Mouse (Mus musculus): ENCODE measurements around the gene Wnt10b.

The Wnt10b gene

DNA sequence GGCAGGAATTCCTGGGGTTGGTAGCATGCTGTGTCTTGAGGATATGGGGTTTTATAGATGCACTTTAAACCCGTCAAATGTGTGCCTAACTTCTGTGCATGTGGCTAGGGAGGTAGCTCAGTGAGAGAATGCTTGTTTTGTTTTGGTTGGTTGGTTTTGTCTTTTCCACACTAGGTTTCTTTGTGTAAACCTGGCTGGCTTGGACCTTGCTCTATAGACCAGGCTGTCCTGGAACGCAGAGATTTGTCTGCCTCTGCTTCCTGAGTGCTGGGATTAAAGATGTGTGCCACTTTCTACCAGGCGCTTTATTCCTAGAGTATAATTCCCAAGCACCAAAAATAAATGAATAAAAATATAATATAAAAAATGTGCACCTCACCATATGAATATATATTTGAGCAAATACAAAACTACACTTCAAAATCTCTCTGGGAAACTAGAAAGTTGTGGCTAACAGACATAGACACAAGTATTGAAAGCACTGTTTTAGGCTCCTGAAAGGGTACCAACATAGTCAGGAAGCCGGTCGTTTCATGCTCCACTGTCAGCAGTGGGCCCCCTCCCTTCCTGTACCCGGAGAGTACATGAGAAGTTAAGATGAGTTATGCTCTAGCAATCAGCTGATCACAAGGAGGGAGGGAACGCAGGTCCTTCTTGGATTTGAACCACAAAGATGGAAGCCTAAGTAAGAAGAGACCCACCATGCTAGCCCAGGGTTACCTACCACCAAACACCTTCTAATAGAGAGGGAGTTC is 48.0 kb downstream of the Wnt10b start:
- DNase-seq = peak; percentile 35 to 44

GRCm38 (mm10) chr15:98728366-98728765 is 49.6 kb downstream of the Wnt10b start:
- DNase-seq = peak; percentile 58 to 74

- DNase-seq = peak; percentile 84
Measured at GRCm38 (mm10) chr15:98727443-98728321, 50.3 kb downstream of the Wnt10b start, which contains the start of gene Fkbp11. Fkbp11 (minus strand) TSS chr15:98728198.

- no peak for DNase-seq
Measured at GRCm38 (mm10) chr15:98726746-98727145, 51.2 kb downstream of the Wnt10b start.

GRCm38 (mm10) chr15:98726079-98726478 is 51.9 kb downstream of the Wnt10b start:
- DNase-seq = peak; percentile 31 to 43

DNA sequence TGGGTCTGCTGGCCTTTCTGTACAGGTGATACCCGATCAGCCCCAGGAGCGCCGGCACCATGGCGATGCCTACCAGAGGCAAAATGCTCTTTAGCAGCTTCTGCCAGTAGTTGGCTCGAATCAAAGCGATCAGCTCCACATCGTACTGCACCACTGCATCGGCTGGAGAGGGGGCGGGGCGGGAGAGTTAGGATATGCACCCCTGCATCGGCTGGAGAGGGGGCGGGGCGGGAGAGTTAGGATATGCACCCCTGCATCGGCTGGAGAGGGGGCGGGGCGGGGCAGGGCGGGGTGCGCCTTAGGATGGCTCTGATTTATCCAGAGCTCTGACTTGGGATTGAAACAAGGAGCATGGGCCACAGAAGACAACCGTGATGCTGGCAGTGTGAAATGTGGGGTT is 53.5 kb downstream of the Wnt10b start:
- no peak for DNase-seq

GRCm38 (mm10) chr15:98722854-98723253 is 55.1 kb downstream of the Wnt10b start:
- DNase-seq = peak; percentile 30 to 51

- no peak for DNase-seq
Measured at GRCm38 (mm10) chr15:98722191-98722590, 55.8 kb downstream of the Wnt10b start.

Measured in kidney, postnatal 36 days (tissue).